Comparison of ENCODE assay signal across 11 mouse cellular contexts in genomic region chr10:122563973-122564372, GRCm38 (mm10).
DNase-seq lines count a peak whose midpoint lies in the region; ATAC-seq and TF ChIP-seq lines count a peak whose summit lies in the region.
"Had no signal": no experiment of that assay in that cellular context is flagged by ENCODE, and none has a peak within 500 bp of the region (broad histone marks: within the 10 kb centered on the region; RNA-seq: fewer than 3 reads in every experiment).

No protein-coding gene starts in this region.

- H3K9me3 ChIP-seq in forebrain, embryonic 14.5 days (replicated peaks; ENCODE audit: control insufficient read depth, low read length), result no peaks in the 10 kb centered on the region
- no peaks in the 10 kb centered on the region for H3K9me3 ChIP-seq in forebrain, embryonic 10.5 days
- no peaks in the 10 kb centered on the region for H3K9me3 ChIP-seq in lung, embryonic 14.5 days (ENCODE audit: low read depth, low read length)
- no peaks in the 10 kb centered on the region for H3K9me3 ChIP-seq in limb, embryonic 15.5 days
- no peaks in the 10 kb centered on the region for H3K9me3 ChIP-seq in stomach, embryonic 15.5 days
- H3K9me3 ChIP-seq: liver, embryonic 15.5 days had no signal

- no peaks in the 10 kb centered on the region for H3K4me1 ChIP-seq in forebrain, embryonic 14.5 days (ENCODE audit: control insufficient read depth, insufficient read depth, low read length)
- peaks cover 7% of the 10 kb centered on the region; the same call in 1 of the 2 replicates for H3K4me1 ChIP-seq in forebrain, embryonic 10.5 days
- no peaks in the 10 kb centered on the region for H3K4me1 ChIP-seq in lung, embryonic 14.5 days (ENCODE audit: insufficient read depth)
- H3K4me1 ChIP-seq in lung, adult 2 months (ENCODE audit: control insufficient read depth, insufficient read depth, low read length), result no peaks in the 10 kb centered on the region
- H3K4me1 ChIP-seq in limb, embryonic 15.5 days, result 0 out of 2 replicates have a peak, but pooled peaks cover 6% of the 10 kb centered on the region
- H3K4me1 ChIP-seq in stomach, embryonic 15.5 days, result 0 out of 2 replicates have a peak, but pooled peaks cover 4% of the 10 kb centered on the region

- no peaks in the 10 kb centered on the region for H3K36me3 ChIP-seq in forebrain, embryonic 14.5 days (ENCODE audit: control insufficient read depth, insufficient read depth, low read length)
- no peaks in the 10 kb centered on the region for H3K36me3 ChIP-seq in forebrain, embryonic 10.5 days (replicated peaks)
- no peaks in the 10 kb centered on the region for H3K36me3 ChIP-seq in lung, embryonic 14.5 days (ENCODE audit: insufficient read depth)
- no peaks in the 10 kb centered on the region for H3K36me3 ChIP-seq in limb, embryonic 15.5 days
- H3K36me3 ChIP-seq in stomach, embryonic 15.5 days, result no peaks in the 10 kb centered on the region
- H3K36me3 ChIP-seq: liver, embryonic 15.5 days had no signal

- peak; percentile 39 for DNase-seq in forebrain, embryonic 14.5 days (ENCODE audit: low spot score)
- DNase-seq in forebrain, embryonic 10.5 days (ENCODE audit: extremely low spot score, low spot score), result no peak
- peak; percentile 24 for DNase-seq in lung, embryonic 14.5 days
- DNase-seq in lung, adult 2 months, result no peak
- no peak for DNase-seq in right cerebral cortex, postnatal 4 days

- no peaks in the 10 kb centered on the region for H3K27me3 ChIP-seq in forebrain, embryonic 14.5 days (replicated peaks; ENCODE audit: control insufficient read depth, insufficient read depth, low read length)
- H3K27me3 ChIP-seq in forebrain, embryonic 10.5 days (ENCODE audit: poor library complexity, severe bottlenecking), result no peaks in the 10 kb centered on the region
- H3K27me3 ChIP-seq in lung, embryonic 14.5 days (ENCODE audit: insufficient read depth, low read length), result no peaks in the 10 kb centered on the region
- no peaks in the 10 kb centered on the region for H3K27me3 ChIP-seq in limb, embryonic 15.5 days
- no peaks in the 10 kb centered on the region for H3K27me3 ChIP-seq in stomach, embryonic 15.5 days (replicated peaks)
- H3K27me3 ChIP-seq: liver, embryonic 15.5 days; Patski had no signal

- no peak overlapping the region for H3K4me3 ChIP-seq in forebrain, embryonic 14.5 days (ENCODE audit: low read depth, low read length)
- H3K4me3 ChIP-seq in forebrain, embryonic 10.5 days, result no peak overlapping the region
- no peak overlapping the region for H3K4me3 ChIP-seq in lung, embryonic 14.5 days (ENCODE audit: low read depth, low read length)
- H3K4me3 ChIP-seq in lung, adult 2 months (replicated peaks; ENCODE audit: extremely low read depth, low read depth, low read length), result no peak overlapping the region
- peak overlapping the region; percentile 18; the same call in 1 of the 2 replicates for H3K4me3 ChIP-seq in limb, embryonic 15.5 days
- no peak overlapping the region for H3K4me3 ChIP-seq in stomach, embryonic 15.5 days (replicated peaks)
- H3K4me3 ChIP-seq: liver, embryonic 15.5 days had no signal

- peak; percentile 58; the same call in 1 of the 2 replicates for ATAC-seq in forebrain, embryonic 14.5 days
- peak; percentile 28; the same call in 1 of the 2 replicates for ATAC-seq in lung, embryonic 14.5 days (ENCODE audit: insufficient read depth)
- 0 out of 2 replicates have a peak, but pooled peaks have one; percentile 30 for ATAC-seq in limb, embryonic 15.5 days (ENCODE audit: insufficient number of reproducible peaks, low FRiP score, low TSS enrichment, low read depth)
- ATAC-seq in stomach, embryonic 15.5 days (ENCODE audit: insufficient read depth, low FRiP score, low read depth), result no peak
- no peak for ATAC-seq in erythroblast, adult 5-6 weeks (replicated peaks; ENCODE audit: low FRiP score, poor library complexity, severe bottlenecking)
- ATAC-seq: inflammation-experienced regulatory T-cells, adult 6 months; Patski had no signal

- peak overlapping the region; percentile 25 for H3K9ac ChIP-seq in forebrain, embryonic 14.5 days (ENCODE audit: low read length)
- H3K9ac ChIP-seq in lung, embryonic 14.5 days, result no peak overlapping the region
- H3K9ac ChIP-seq in limb, embryonic 15.5 days, result no peak overlapping the region
- no peak overlapping the region for H3K9ac ChIP-seq in stomach, embryonic 15.5 days
- H3K9ac ChIP-seq: liver, embryonic 15.5 days had no signal

- WGBS in forebrain, embryonic 14.5 days, result 66% methylated on average over 10 of the region's 10 CpGs
- WGBS in forebrain, embryonic 10.5 days, result 56% methylated on average over 10 of the region's 10 CpGs
- 39% methylated on average over 10 of the region's 10 CpGs for WGBS in lung, embryonic 14.5 days
- 58% methylated on average over 10 of the region's 10 CpGs for WGBS in lung, adult 2 months
- 28% methylated on average over 10 of the region's 10 CpGs for WGBS in limb, embryonic 15.5 days
- WGBS in stomach, embryonic 15.5 days, result 29% methylated on average over 10 of the region's 10 CpGs

- TF ChIP-seq CTCF in lung, embryonic 14.5 days (IDR thresholded peaks at IDR 0.05; ENCODE audit: low read depth), result no peak
- TF ChIP-seq CTCF in lung, adult 2 months (IDR thresholded peaks at IDR 0.05; ENCODE audit: insufficient read depth, low read length), result no peak

- no peak overlapping the region for H3K4me2 ChIP-seq in forebrain, embryonic 14.5 days (ENCODE audit: low read length)
- H3K4me2 ChIP-seq in lung, embryonic 14.5 days, result peak overlapping the region; percentile 18; the same call in 1 of the 2 replicates
- H3K4me2 ChIP-seq in limb, embryonic 15.5 days, result peak overlapping the region; percentile 28; the same call in 1 of the 2 replicates
- peak overlapping the region; percentile 33; the same call in 1 of the 2 replicates for H3K4me2 ChIP-seq in stomach, embryonic 15.5 days
- H3K4me2 ChIP-seq: liver, embryonic 15.5 days had no signal

- no peak for TF ChIP-seq POLR2A in lung, adult 2 months (IDR thresholded peaks at IDR 0.05; ENCODE audit: borderline replicate concordance, extremely low read depth, low read depth, low read length)

- H3K27ac ChIP-seq in forebrain, embryonic 14.5 days (ENCODE audit: low read depth, low read length), result no peak overlapping the region
- H3K27ac ChIP-seq in forebrain, embryonic 10.5 days, result no peak overlapping the region
- H3K27ac ChIP-seq in lung, embryonic 14.5 days (ENCODE audit: low read depth), result no peak overlapping the region
- no peak overlapping the region for H3K27ac ChIP-seq in limb, embryonic 15.5 days
- H3K27ac ChIP-seq in stomach, embryonic 15.5 days, result no peak overlapping the region
- H3K27ac ChIP-seq: liver, embryonic 15.5 days had no signal

Comparison
In these comparisons a context has a peak if more than half of its experiments do, and no peak if none do; other contexts are left out.
1. DNase-seq: peak in forebrain, embryonic 14.5 days (single experiment) and lung, embryonic 14.5 days (single experiment); none in forebrain, embryonic 10.5 days (single experiment), lung, adult 2 months (single experiment) and right cerebral cortex, postnatal 4 days (single experiment).
2. ATAC-seq: peak in forebrain, embryonic 14.5 days (single experiment), lung, embryonic 14.5 days (single experiment) and limb, embryonic 15.5 days (single experiment); none in stomach, embryonic 15.5 days (single experiment) and erythroblast, adult 5-6 weeks (single experiment).